Mouse (Mus musculus) kidney, postnatal 0 days (tissue): ENCODE measurements at regions not wholly inside any gene's neighbourhood (a gene's known extent, or its start where the extent isn't known, plus 50 kb on each side); places are given as distances from the start of the nearest gene placed in this dataset.
A peak's percentile ranks its signal among the peaks of the same experiment; 100 is the strongest.
"Not testable (repeated sequence)": the region's sequence is repeated elsewhere in the genome, so short reads cannot be mapped to it uniquely, and the experiment has no call there.

Experiments used
- ATAC-seq: fragments of 200-750 bp; cut with Nextera tagmentation; replicated peaks from 2 replicates; pipeline ENCODE4 v1.8.0; 2017; ENCODE audit warnings: low read depth, moderate number of reproducible peaks, moderate TSS enrichment, moderate library complexity; ENCODE audit not compliant: low FRiP score
- DNase-seq: peaks from one replicate; pipeline ENCODE4 v3.0.0-alpha.2; 2016; ENCODE audit warnings: low spot score
- H3K27ac ChIP-seq: fragments of 300-500 bp; sonication (generic); 2 replicates; pipeline ENCODE4 v1.5.1; 2014; ENCODE audit warnings: mild to moderate bottlenecking
- H3K27me3 ChIP-seq: fragments of 300-500 bp; sonication (generic); 2 replicates; pipeline ENCODE4 v1.6.1; 2014; ENCODE audit warnings: low read length, mixed read lengths; ENCODE audit not compliant: insufficient read depth
- H3K36me3 ChIP-seq: fragments of 300-500 bp; sonication (generic); 2 replicates; pipeline ENCODE4 v1.6.1; 2014; ENCODE audit warnings: low read length, mixed read lengths; ENCODE audit not compliant: insufficient read depth
- H3K4me1 ChIP-seq: fragments of 300-500 bp; sonication (generic); replicated peaks from 2 replicates; pipeline ENCODE4 v1.6.1; 2014; ENCODE audit warnings: antibody characterized with exemption, low read length, mixed read lengths; ENCODE audit not compliant: insufficient read depth
- H3K4me2 ChIP-seq: fragments of 300-500 bp; sonication (generic); 2 replicates; pipeline ENCODE4 v1.6.1; 2014; ENCODE audit warnings: mild to moderate bottlenecking, low read length, moderate library complexity, mixed read lengths
- H3K4me3 ChIP-seq: fragments of 300-500 bp; sonication (generic); replicated peaks from 2 replicates; pipeline ENCODE4 v1.5.1; 2014; ENCODE audit warnings: low read depth, low read length
- H3K9ac ChIP-seq: fragments of 300-500 bp; sonication (generic); 2 replicates; pipeline ENCODE4 v1.6.1; 2014; ENCODE audit warnings: low read depth, low read length
- H3K9me3 ChIP-seq: fragments of 300-500 bp; sonication (generic); replicated peaks from 2 replicates; pipeline ENCODE4 v1.6.1; 2016; ENCODE audit warnings: low read length, inconsistent platforms, mixed read lengths
- CTCF ChIP-seq: IDR thresholded peaks from 2 replicates; pipeline ENCODE4 v1.5.1; 2016; ENCODE audit warnings: antibody characterized with exemption, low read depth, mild to moderate bottlenecking, moderate library complexity
- WGBS: fragments of 180-500 bp; shearing (Covaris S2); extraction: QIAGEN DNeasy Blood & Tissue Kit; methylation state at CpG from one replicate; pipeline ENCODE4 v1.1.7; 2014; 5-methylcytosine and 5-hydroxymethylcytosine counted together

- H3K4me2 ChIP-seq = no peak overlapping the region
- H3K9ac ChIP-seq = no peak overlapping the region
- H3K36me3 ChIP-seq = no peaks in the 10 kb centered on the region
- 41% methylated on average over 4 of the region's 4 CpGs for WGBS
- ATAC-seq (no peak), DNase-seq (peak; percentile 54)
- no peak overlapping the region for H3K27ac ChIP-seq
- no peaks in the 10 kb centered on the region for H3K4me1 ChIP-seq
- H3K9me3 ChIP-seq = no peaks in the 10 kb centered on the region
- no peaks in the 10 kb centered on the region for H3K27me3 ChIP-seq
- no peak overlapping the region for H3K4me3 ChIP-seq
- no peak for TF ChIP-seq CTCF
Observed at GRCm38 (mm10) chr1:41916730-41917347, 778.7 kb upstream of the Pou3f3 start.

- H3K9me3 ChIP-seq, H3K36me3 ChIP-seq, H3K4me1 ChIP-seq, H3K9ac ChIP-seq, DNase-seq, H3K27me3 ChIP-seq, H3K4me2 ChIP-seq, H3K27ac ChIP-seq, H3K4me3 ChIP-seq: not testable (repeated sequence)
- ATAC-seq = peak; percentile 75; the same call in 1 of the 2 replicates
- WGBS = 83% methylated on average over 5 of the region's 5 CpGs
Observed at GRCm38 (mm10) chr1:41917807-41918206, 777.8 kb upstream of the Pou3f3 start.

GRCm38 (mm10) chr1:41918394-41919262 lies 776.9 kb upstream of the Pou3f3 start:
- DNase-seq (no peak), ATAC-seq (no peak)
- no peak for TF ChIP-seq CTCF
- Histone ChIP-seq H3K36me3 (no peaks in the 10 kb centered on the region), H3K9me3 (no peaks in the 10 kb centered on the region), H3K27me3 (no peaks in the 10 kb centered on the region), H3K4me1 (no peaks in the 10 kb centered on the region), H3K9ac (no peak overlapping the region), H3K4me2 (no peak overlapping the region), H3K4me3 (no peak overlapping the region), H3K27ac (no peak overlapping the region)
- 64% methylated on average over 11 of the region's 11 CpGs for WGBS

GRCm38 (mm10) chr1:41933777-41934176 lies 761.8 kb upstream of the Pou3f3 start:
- no peaks in the 10 kb centered on the region for H3K9me3 ChIP-seq
- H3K27me3 ChIP-seq = no peaks in the 10 kb centered on the region
- no peak overlapping the region for H3K4me3 ChIP-seq
- ATAC-seq (no peak), DNase-seq (no peak)
- no peak overlapping the region for H3K27ac ChIP-seq
- no peak for TF ChIP-seq CTCF
- 59% methylated on average over 1 of the region's 1 CpGs for WGBS
- H3K9ac ChIP-seq = no peak overlapping the region
- H3K4me2 ChIP-seq = no peak overlapping the region
- no peaks in the 10 kb centered on the region for H3K36me3 ChIP-seq
- no peaks in the 10 kb centered on the region for H3K4me1 ChIP-seq

- Histone ChIP-seq H3K27ac (no peak overlapping the region), H3K27me3 (no peaks in the 10 kb centered on the region), H3K36me3 (no peaks in the 10 kb centered on the region), H3K9me3 (no peaks in the 10 kb centered on the region), H3K4me2 (no peak overlapping the region), H3K4me3 (no peak overlapping the region), H3K4me1 (no peaks in the 10 kb centered on the region), H3K9ac (no peak overlapping the region)
- WGBS = 88% methylated on average over 7 of the region's 7 CpGs
- DNase-seq = no peak
- no peak for TF ChIP-seq CTCF
- no peak for ATAC-seq
Observed at GRCm38 (mm10) chr1:41935912-41936478, 759.6 kb upstream of the Pou3f3 start.

- Histone ChIP-seq H3K9me3 (no peaks in the 10 kb centered on the region), H3K4me2 (no peak overlapping the region), H3K4me1 (no peaks in the 10 kb centered on the region), H3K27me3 (no peaks in the 10 kb centered on the region), H3K9ac (no peak overlapping the region), H3K36me3 (no peaks in the 10 kb centered on the region), H3K4me3 (no peak overlapping the region), H3K27ac (no peak overlapping the region)
- TF ChIP-seq CTCF = peak; percentile 42; the same call in 1 of the 2 replicates
- no peak for DNase-seq
- ATAC-seq = no peak
- WGBS = 58% methylated on average over 2 of the region's 2 CpGs
Observed at GRCm38 (mm10) chr1:41960982-41961381, 734.6 kb upstream of the Pou3f3 start.
